Mouse (Mus musculus): ENCODE measurements around the gene Shisa4. TPM values are rescaled to one million over a fixed set of nuclear protein-coding genes. Genes with fewer than 3 reads are reported as not detected.

The Shisa4 gene
- polyA plus RNA-seq, 1 experiment, result 0.34 TPM

- Histone ChIP-seq H3K4me3 (replicated peaks) (no peak overlapping the region), H3K4me1 (peaks cover 4% of the 10 kb centered on the region; the same call in 1 of the 2 replicates), H3K9me3 (no peaks in the 10 kb centered on the region), H3K27me3 (replicated peaks) (peaks cover 45% of the 10 kb centered on the region), H3K36me3 (replicated peaks; ENCODE audit: low read length) (no peaks in the 10 kb centered on the region)
- TF ChIP-seq FLI1 (IDR thresholded peaks at IDR 0.05; ENCODE audit: low read length), result no peak
Observed at GRCm38 (mm10) chr1:135344026-135344425, 31.0 kb downstream of the Shisa4 start.

- Histone ChIP-seq H3K27me3 (replicated peaks) (peaks cover 46% of the 10 kb centered on the region), H3K9me3 (no peaks in the 10 kb centered on the region), H3K4me3 (replicated peaks) (no peak overlapping the region), H3K36me3 (replicated peaks; ENCODE audit: low read length) (no peaks in the 10 kb centered on the region), H3K4me1 (peaks cover under 1% of the 10 kb centered on the region; the same call in 1 of the 2 replicates)
- no peak for TF ChIP-seq GATA1 (IDR thresholded peaks at IDR 0.05; ENCODE audit: borderline replicate concordance, low read length)
- no peak for TF ChIP-seq FLI1 (IDR thresholded peaks at IDR 0.05; ENCODE audit: low read length)
Observed at GRCm38 (mm10) chr1:135341947-135342346, 33.1 kb downstream of the Shisa4 start.

GRCm38 (mm10) chr1:135330578-135330977, 44.5 kb downstream of the Shisa4 start:
- no peaks in the 10 kb centered on the region for H3K4me1 ChIP-seq
- H3K4me3 ChIP-seq (replicated peaks), result no peak overlapping the region
- H3K27me3 ChIP-seq (replicated peaks), result peaks cover 73% of the 10 kb centered on the region
- TF ChIP-seq GATA1 (IDR thresholded peaks at IDR 0.05; ENCODE audit: borderline replicate concordance, low read length) (no peak), FLI1 (IDR thresholded peaks at IDR 0.05; ENCODE audit: low read length) (no peak)
- no peaks in the 10 kb centered on the region for H3K9me3 ChIP-seq
- H3K36me3 ChIP-seq (replicated peaks; ENCODE audit: low read length), result no peaks in the 10 kb centered on the region

- Histone ChIP-seq H3K27me3 (replicated peaks) (peaks cover 83% of the 10 kb centered on the region), H3K9me3 (no peaks in the 10 kb centered on the region), H3K4me3 (replicated peaks) (no peak overlapping the region), H3K4me1 (no peaks in the 10 kb centered on the region), H3K36me3 (replicated peaks; ENCODE audit: low read length) (no peaks in the 10 kb centered on the region)
- TF ChIP-seq FLI1 (IDR thresholded peaks at IDR 0.05; ENCODE audit: low read length), result no peak
- no peak for TF ChIP-seq GATA1 (IDR thresholded peaks at IDR 0.05; ENCODE audit: borderline replicate concordance, low read length)
Observed at GRCm38 (mm10) chr1:135328368-135328767, 46.7 kb downstream of the Shisa4 start.

GRCm38 (mm10) chr1:135325934-135326333, 49.1 kb downstream of the Shisa4 start:
- TF ChIP-seq GATA1 (IDR thresholded peaks at IDR 0.05; ENCODE audit: borderline replicate concordance, low read length) (no peak), FLI1 (IDR thresholded peaks at IDR 0.05; ENCODE audit: low read length) (no peak)
- peaks cover 86% of the 10 kb centered on the region for H3K27me3 ChIP-seq (replicated peaks)
- H3K36me3 ChIP-seq (replicated peaks; ENCODE audit: low read length), result no peaks in the 10 kb centered on the region
- H3K9me3 ChIP-seq, result 0 out of 2 replicates have a peak, but pooled peaks cover 4% of the 10 kb centered on the region
- no peaks in the 10 kb centered on the region for H3K4me1 ChIP-seq
- no peak overlapping the region for H3K4me3 ChIP-seq (replicated peaks)

- Histone ChIP-seq H3K9me3 (0 out of 2 replicates have a peak, but pooled peaks cover 4% of the 10 kb centered on the region), H3K36me3 (replicated peaks; ENCODE audit: low read length) (no peaks in the 10 kb centered on the region), H3K4me3 (replicated peaks) (no peak within 1 kb of the TSS), H3K27me3 (replicated peaks) (peaks cover 86% of the 10 kb centered on the region), H3K4me1 (no peaks in the 10 kb centered on the region)
- no peak for TF ChIP-seq GATA1 (IDR thresholded peaks at IDR 0.05; ENCODE audit: borderline replicate concordance, low read length)
- no peak for TF ChIP-seq FLI1 (IDR thresholded peaks at IDR 0.05; ENCODE audit: low read length)
Observed at GRCm38 (mm10) chr1:135324571-135324970, 50.5 kb downstream of the Shisa4 start, which contains the start of gene Lmod1. Gene Lmod1, plus strand, starts transcription at chr1:135324807.

- H3K27me3 ChIP-seq (replicated peaks), result peaks cover 78% of the 10 kb centered on the region
- no peaks in the 10 kb centered on the region for H3K4me1 ChIP-seq
- no peak for TF ChIP-seq FLI1 (IDR thresholded peaks at IDR 0.05; ENCODE audit: low read length)
- TF ChIP-seq GATA1 (IDR thresholded peaks at IDR 0.05; ENCODE audit: borderline replicate concordance, low read length), result no peak
- 0 out of 2 replicates have a peak, but pooled peaks cover 4% of the 10 kb centered on the region for H3K9me3 ChIP-seq
- H3K4me3 ChIP-seq (replicated peaks), result no peak overlapping the region
- H3K36me3 ChIP-seq (replicated peaks; ENCODE audit: low read length), result no peaks in the 10 kb centered on the region
Observed at GRCm38 (mm10) chr1:135323367-135323901, 51.6 kb downstream of the Shisa4 start.

Other genes starting within 250 kb of the Shisa4 start
- 57.8 and 98.1 TPM in 2 replicates for gene Ptpn7, start 242.5 kb downstream of the Shisa4 start, polyA plus RNA-seq (2012; ENCODE audit: insufficient read depth, low replicate concordance)
- 96.0 and 156 TPM in 2 replicates for gene Arl8a, start 228.4 kb downstream of the Shisa4 start, polyA plus RNA-seq (2012; ENCODE audit: insufficient read depth, low replicate concordance)
- gene Gpr37l1, start 207.6 kb downstream of the Shisa4 start, polyA plus RNA-seq (2012; ENCODE audit: insufficient read depth, low replicate concordance), result not detected in 2 replicates
- not detected in 2 replicates for gene Elf3, start 116.7 kb downstream of the Shisa4 start, polyA plus RNA-seq (2012; ENCODE audit: insufficient read depth, low replicate concordance)
- 15.5 and 18.7 TPM in 2 replicates for gene Rnpep, start 91.2 kb downstream of the Shisa4 start, polyA plus RNA-seq (2012; ENCODE audit: insufficient read depth, low replicate concordance)
- 2.2 and 5.0 TPM in 2 replicates for gene Timm17a, start 61.5 kb downstream of the Shisa4 start, polyA plus RNA-seq (2012; ENCODE audit: insufficient read depth, low replicate concordance)
- not detected in 2 replicates for gene Lmod1, start 50.4 kb downstream of the Shisa4 start, polyA plus RNA-seq (2012; ENCODE audit: insufficient read depth, low replicate concordance)
- 1.3 TPM in 1 of 2 replicates, not detected in the other for gene Ipo9, start 55.3 kb upstream of the Shisa4 start, polyA plus RNA-seq (2012; ENCODE audit: insufficient read depth, low replicate concordance)
- 13.4 and 13.9 TPM in 2 replicates for gene Nav1, start 232.1 kb upstream of the Shisa4 start, polyA plus RNA-seq (2012; ENCODE audit: insufficient read depth, low replicate concordance)

All from megakaryocyte, embryonic 14.5 days (primary cell).